ENCODE assay signal across 8 mouse cellular contexts in genomic region chr10:106932571-106933073, GRCm38 (mm10).
A peak's percentile ranks its signal among the peaks of the same experiment; 100 is the strongest.
DNase-seq lines count a peak whose midpoint lies in the region; ATAC-seq and TF ChIP-seq lines count a peak whose summit lies in the region.

No protein-coding gene starts in this region.

- no peak for TF ChIP-seq POLR2A in limb, embryonic 14.5 days (IDR thresholded peaks at IDR 0.05; ENCODE audit: borderline replicate concordance, extremely low read depth, insufficient read depth, insufficient read length)

- H3K36me3 ChIP-seq in heart, embryonic 16.5 days (ENCODE audit: control insufficient read depth, insufficient read depth) = no peaks in the 10 kb centered on the region
- no peaks in the 10 kb centered on the region for H3K36me3 ChIP-seq in limb, embryonic 14.5 days (ENCODE audit: control insufficient read depth, insufficient read depth, low read length)

- DNase-seq in layer of hippocampus, adult 2 months (ENCODE audit: low spot score in 2 of 2) = peak in 1 of 2 experiments; percentile 41
- no peak for DNase-seq in layer of hippocampus, postnatal 25 days (ENCODE audit: extremely low spot score in 1 of 2, low spot score in 1 of 2)
- peak; percentile 17 for DNase-seq in c-Kit-positive CD71-negative TER-119-negative erythroid progenitor cells, embryonic 14.5 days (ENCODE audit: low read depth)
- peak; percentile 54 for DNase-seq in limb, embryonic 14.5 days (ENCODE audit: low spot score)
- peak; percentile 28 for DNase-seq in retina, postnatal 7 days (ENCODE audit: low read depth, low spot score)
- DNase-seq in T-cell, adult 2 months (ENCODE audit: low spot score) = no peak
- DNase-seq in adrenal gland, adult 8-10 months = no peak

- no peak for ATAC-seq in heart, embryonic 16.5 days (replicated peaks; ENCODE audit: extremely low read depth, insufficient read depth, low FRiP score)
- peak; percentile 34; the same call in 1 of the 2 replicates for ATAC-seq in limb, embryonic 14.5 days (ENCODE audit: low FRiP score, low read depth)

- WGBS in heart, embryonic 16.5 days = 26% methylated on average over 13 of the region's 13 CpGs
- WGBS in limb, embryonic 14.5 days = 45% methylated on average over 13 of the region's 13 CpGs

- TF ChIP-seq CTCF in layer of hippocampus, adult 2 months (conservative IDR thresholded peaks at IDR 0.05) = peak; percentile 85

- H3K4me3 ChIP-seq in layer of hippocampus, adult 2 months = peak overlapping the region; percentile 17; the same call in 1 of the 2 replicates
- peak overlapping the region; percentile 30 for H3K4me3 ChIP-seq in heart, embryonic 16.5 days (ENCODE audit: low read length)
- H3K4me3 ChIP-seq in limb, embryonic 14.5 days (replicated peaks; ENCODE audit: low read length) = peak overlapping the region; percentile 16; the same call in 1 of the 2 replicates

- no peaks in the 10 kb centered on the region for H3K4me1 ChIP-seq in heart, embryonic 16.5 days (ENCODE audit: control insufficient read depth, insufficient read depth, low read length)
- H3K4me1 ChIP-seq in limb, embryonic 14.5 days (ENCODE audit: control insufficient read depth, insufficient read depth, low read length) = no peaks in the 10 kb centered on the region

- no peaks in the 10 kb centered on the region for H3K9me3 ChIP-seq in heart, embryonic 16.5 days (replicated peaks; ENCODE audit: control insufficient read depth, low read length)
- no peaks in the 10 kb centered on the region for H3K9me3 ChIP-seq in limb, embryonic 14.5 days (ENCODE audit: control insufficient read depth, low read length)

- no peak overlapping the region for H3K27ac ChIP-seq in layer of hippocampus, adult 2 months
- no peak overlapping the region for H3K27ac ChIP-seq in heart, embryonic 16.5 days (ENCODE audit: low read length)
- no peak overlapping the region for H3K27ac ChIP-seq in limb, embryonic 14.5 days (replicated peaks; ENCODE audit: low read depth, low read length)

- peak overlapping the region; percentile 51 for H3K4me2 ChIP-seq in heart, embryonic 16.5 days (ENCODE audit: low read depth, low read length)
- H3K4me2 ChIP-seq in limb, embryonic 14.5 days (replicated peaks; ENCODE audit: low read depth, low read length, severe bottlenecking) = peak overlapping the region; percentile 33

- peak overlapping the region; percentile 53; the same call in 1 of the 2 replicates for H3K9ac ChIP-seq in heart, embryonic 16.5 days (ENCODE audit: low read length)
- H3K9ac ChIP-seq in limb, embryonic 14.5 days (ENCODE audit: low read depth, low read length, severe bottlenecking) = no peak overlapping the region; the same call in 1 of the 2 replicates

- H3K27me3 ChIP-seq in heart, embryonic 16.5 days (ENCODE audit: control insufficient read depth, insufficient read depth, low read length) = no peaks in the 10 kb centered on the region
- no peaks in the 10 kb centered on the region for H3K27me3 ChIP-seq in limb, embryonic 14.5 days (ENCODE audit: control insufficient read depth, insufficient read depth, low read length)

Comparison
In these comparisons a context has a peak if more than half of its experiments do, and no peak if none do; other contexts are left out.
1. DNase-seq: peak in c-Kit-positive CD71-negative TER-119-negative erythroid progenitor cells, embryonic 14.5 days (single experiment), limb, embryonic 14.5 days (single experiment) and retina, postnatal 7 days (single experiment); none in layer of hippocampus, postnatal 25 days (0 of 2), T-cell, adult 2 months (single experiment) and adrenal gland, adult 8-10 months (single experiment).
2. Peak in every context shown above with its lines, with median percentiles within 50 percentile points of each other: H3K4me3 ChIP-seq.